Mouse (Mus musculus) liver, embryonic 13.5 days (tissue): Measurements from ENCODE around the gene Grin1. TPM values are rescaled to one million over a fixed set of nuclear protein-coding genes. Genes with fewer than 3 reads are reported as not detected.

Experiments used
- ATAC-seq: fragments of 200-750 bp; cut with Nextera tagmentation; 2 replicates; pipeline ENCODE4 v1.8.0; 2017; ENCODE audit warnings: low read depth, mild to moderate bottlenecking, moderate number of reproducible peaks, moderate library complexity
- DNase-seq: peaks from one replicate; pipeline ENCODE4 v3.0.0; 2022
- H3K27ac ChIP-seq: fragments of 300-500 bp; sonication (generic); 2 replicates; pipeline ENCODE4 v1.5.1; 2015; ENCODE audit warnings: moderate library complexity, mild to moderate bottlenecking, inconsistent platforms
- H3K27me3 ChIP-seq: fragments of 300-500 bp; sonication (generic); 2 replicates; pipeline ENCODE4 v1.6.1; 2015; ENCODE audit warnings: mild to moderate bottlenecking, inconsistent platforms
- H3K36me3 ChIP-seq: fragments of 300-500 bp; sonication (generic); 2 replicates; pipeline ENCODE4 v1.6.1; 2015; ENCODE audit warnings: mild to moderate bottlenecking, inconsistent platforms
- H3K4me1 ChIP-seq: fragments of 300-500 bp; sonication (generic); replicated peaks from 2 replicates; pipeline ENCODE4 v1.6.1; 2015; ENCODE audit warnings: inconsistent platforms
- H3K4me2 ChIP-seq: fragments of 300-500 bp; sonication (generic); 2 replicates; pipeline ENCODE4 v1.6.1; 2015; ENCODE audit warnings: inconsistent platforms, mild to moderate bottlenecking, moderate library complexity
- H3K4me3 ChIP-seq: fragments of 300-500 bp; sonication (generic); replicated peaks from 2 replicates; pipeline ENCODE4 v1.5.1; 2015; ENCODE audit warnings: mild to moderate bottlenecking, inconsistent platforms
- H3K9ac ChIP-seq: fragments of 300-500 bp; sonication (generic); 2 replicates; pipeline ENCODE4 v1.6.1; 2015; ENCODE audit warnings: mild to moderate bottlenecking, inconsistent platforms
- H3K9me3 ChIP-seq: fragments of 300-500 bp; sonication (generic); replicated peaks from 2 replicates; pipeline ENCODE4 v1.6.1; 2016; ENCODE audit warnings: inconsistent platforms
- WGBS: fragments of 180-500 bp; shearing (Covaris S2); methylation state at CpG from one replicate; pipeline ENCODE4 v1.1.7; 2015; ENCODE audit not compliant: insufficient replicate concordance; 5-methylcytosine and 5-hydroxymethylcytosine counted together
- polyA plus RNA-seq: library from polyadenylated mRNA; unstranded; fragments of >200 nt; fragmentation: Nextera tagmentation; extraction: Ambion mirVana; gene quantifications from 2 replicates; pipeline ENCODE4 v1.2.1, GENCODE M21; 2015

Grin1 gene
- polyA plus RNA-seq, 1 experiment from 2014 or later, result 0.12 TPM

DNA sequence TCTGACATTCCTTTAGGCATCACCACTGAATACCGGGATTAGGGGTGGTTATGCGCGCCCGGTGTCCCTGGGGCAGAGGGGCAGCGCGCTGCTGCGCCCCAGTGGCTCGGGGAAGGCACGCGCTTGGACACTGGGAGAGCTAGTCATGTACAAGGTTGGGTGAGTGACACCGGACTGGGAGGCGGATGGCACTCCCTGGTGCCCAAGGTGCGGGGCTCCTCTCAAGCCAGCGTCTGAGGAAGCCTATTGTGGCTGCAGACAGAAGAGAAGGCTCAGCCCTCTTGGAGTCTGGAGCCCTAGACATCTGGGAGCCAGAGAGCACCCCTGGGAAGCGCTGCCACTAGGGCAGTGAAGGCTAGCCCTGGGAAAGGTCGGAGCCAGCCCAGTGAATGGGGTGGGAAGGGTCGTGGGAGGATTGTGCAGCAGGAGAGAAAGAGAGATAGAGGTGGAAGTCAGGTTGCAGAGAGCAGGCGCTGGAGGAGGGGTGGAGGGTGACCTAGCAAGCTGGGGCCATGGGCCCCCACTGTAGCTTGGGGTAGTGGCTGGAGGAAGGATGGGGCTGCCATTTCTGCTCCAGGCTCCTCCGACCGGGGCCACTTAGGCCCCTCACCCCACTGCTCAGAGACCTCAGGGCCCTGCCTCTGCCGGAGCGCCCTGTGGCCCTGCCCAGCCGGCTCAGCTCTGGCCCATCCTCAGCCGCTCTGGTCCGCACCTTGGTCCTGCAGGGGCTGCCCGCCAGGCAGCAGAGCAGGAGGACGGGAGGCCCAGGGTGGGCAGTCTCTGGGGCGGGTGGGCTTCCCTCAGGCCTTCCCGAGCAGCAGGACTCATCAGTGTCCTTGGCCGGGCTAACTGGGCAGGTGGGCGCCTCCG lies 27.6 kb downstream of the Grin1 start:
- ATAC-seq (no peak), DNase-seq (no peak)
- Histone ChIP-seq H3K4me1 (peaks cover 28% of the 10 kb centered on the region), H3K4me3 (0 out of 2 replicates have a peak overlapping the region, but pooled peaks have one; percentile 43), H3K27me3 (peaks cover 90% of the 10 kb centered on the region), H3K36me3 (no peaks in the 10 kb centered on the region), H3K27ac (no peak overlapping the region), H3K9me3 (no peaks in the 10 kb centered on the region), H3K9ac (no peak overlapping the region), H3K4me2 (no peak overlapping the region; the same call in 1 of the 2 replicates)
- 8% methylated on average over 32 of the region's 32 CpGs for WGBS

DNA sequence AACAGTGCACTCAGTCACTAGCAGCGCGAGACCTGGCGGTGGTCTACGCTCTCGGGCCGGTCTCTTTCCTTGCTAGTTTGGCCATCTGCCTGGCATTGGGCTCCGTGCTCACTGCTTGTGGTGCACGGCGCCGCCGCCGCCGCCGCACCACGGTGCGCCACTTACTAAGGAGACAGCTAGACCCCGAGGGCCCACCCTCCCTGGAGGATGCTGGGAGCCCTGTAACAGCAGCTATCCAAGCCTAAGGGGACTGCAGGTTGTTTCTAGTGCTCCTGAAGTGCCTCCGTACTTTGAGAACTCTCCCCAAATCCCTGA lies 28.2 kb downstream of the Grin1 start:
- Histone ChIP-seq H3K4me2 (no peak overlapping the region), H3K27me3 (peaks cover 83% of the 10 kb centered on the region), H3K36me3 (peaks cover 6% of the 10 kb centered on the region), H3K9me3 (no peaks in the 10 kb centered on the region), H3K27ac (no peak overlapping the region), H3K4me3 (no peak overlapping the region), H3K9ac (no peak overlapping the region), H3K4me1 (peaks cover 35% of the 10 kb centered on the region)
- no peak for ATAC-seq
- WGBS, result 3% methylated on average over 18 of the region's 18 CpGs
- DNase-seq, result no peak

DNA sequence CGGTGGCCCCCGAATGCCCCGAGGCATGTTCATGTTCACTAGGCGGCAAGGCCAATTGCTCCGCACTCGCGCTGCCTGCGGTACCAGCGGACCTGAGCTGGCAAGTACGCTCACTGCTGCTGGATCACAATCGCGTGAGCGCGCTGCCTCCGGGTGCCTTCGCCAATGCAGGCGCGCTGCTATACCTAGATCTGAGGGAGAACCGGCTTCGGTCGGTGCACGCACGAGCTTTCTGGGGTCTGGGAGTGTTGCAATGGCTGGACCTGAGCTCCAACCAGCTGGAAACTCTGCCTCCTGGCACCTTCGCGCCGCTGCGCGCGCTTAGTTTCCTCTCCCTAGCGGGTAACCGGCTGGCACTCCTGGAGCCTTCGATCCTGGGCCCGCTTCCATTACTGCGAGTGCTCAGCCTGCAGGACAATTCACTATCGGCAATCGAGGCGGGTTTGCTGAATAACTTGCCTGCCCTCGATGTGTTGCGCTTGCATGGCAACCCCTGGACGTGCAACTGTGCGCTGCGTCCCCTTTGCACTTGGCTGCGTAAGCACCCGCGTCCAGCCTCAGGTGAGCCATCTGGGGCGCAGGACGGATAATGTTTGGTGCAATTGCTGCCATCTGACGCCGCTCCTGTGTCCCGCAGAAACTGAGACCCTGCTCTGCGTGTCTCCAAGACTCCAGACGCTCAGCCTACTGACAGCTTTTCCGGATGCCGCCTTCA lies 28.7 kb downstream of the Grin1 start:
- ATAC-seq (no peak), DNase-seq (no peak)
- H3K27me3 ChIP-seq, result peaks cover 78% of the 10 kb centered on the region
- peaks cover 38% of the 10 kb centered on the region for H3K4me1 ChIP-seq
- no peak overlapping the region for H3K4me3 ChIP-seq
- no peak overlapping the region for H3K9ac ChIP-seq
- 3% methylated on average over 54 of the region's 54 CpGs for WGBS
- no peak overlapping the region for H3K4me2 ChIP-seq
- no peak overlapping the region for H3K27ac ChIP-seq
- H3K36me3 ChIP-seq, result peaks cover 11% of the 10 kb centered on the region
- H3K9me3 ChIP-seq, result no peaks in the 10 kb centered on the region

DNA sequence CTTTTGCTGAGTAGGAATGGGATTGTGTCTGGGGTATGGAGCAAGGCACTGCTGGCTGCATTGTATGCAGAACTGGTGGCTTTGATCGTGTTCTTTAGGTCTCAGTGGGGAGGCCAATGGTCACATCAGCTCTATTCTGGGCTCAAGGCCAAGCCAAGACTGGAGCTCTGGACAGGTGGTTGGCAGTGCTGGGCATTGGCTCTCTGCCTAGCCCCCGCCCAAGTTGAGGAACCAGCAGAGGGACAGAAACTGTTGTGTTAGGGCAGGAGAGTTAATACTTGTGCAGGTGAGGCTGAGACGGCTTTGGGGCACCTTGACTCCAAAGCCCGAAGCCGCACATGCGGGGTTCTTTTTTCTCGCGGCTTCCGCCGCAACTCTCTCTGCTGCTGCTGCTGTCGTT lies 29.3 kb downstream of the Grin1 start, which contains the start of gene Lrrc26:
Lrrc26 (plus strand) TSS at position 265 of the 400 bp plus-strand sequence.
- H3K36me3 ChIP-seq, result peaks cover 17% of the 10 kb centered on the region
- ATAC-seq (no peak), DNase-seq (no peak)
- H3K9ac ChIP-seq, result no peak within 1 kb of the TSS
- H3K27me3 ChIP-seq, result peaks cover 72% of the 10 kb centered on the region
- H3K27ac ChIP-seq, result no peak within 1 kb of the TSS
- H3K4me2 ChIP-seq, result no peak within 1 kb of the TSS
- H3K4me3 ChIP-seq, result no peak within 1 kb of the TSS
- peaks cover 38% of the 10 kb centered on the region for H3K4me1 ChIP-seq
- 9% methylated on average over 11 of the region's 11 CpGs for WGBS
- H3K9me3 ChIP-seq, result no peaks in the 10 kb centered on the region

DNA sequence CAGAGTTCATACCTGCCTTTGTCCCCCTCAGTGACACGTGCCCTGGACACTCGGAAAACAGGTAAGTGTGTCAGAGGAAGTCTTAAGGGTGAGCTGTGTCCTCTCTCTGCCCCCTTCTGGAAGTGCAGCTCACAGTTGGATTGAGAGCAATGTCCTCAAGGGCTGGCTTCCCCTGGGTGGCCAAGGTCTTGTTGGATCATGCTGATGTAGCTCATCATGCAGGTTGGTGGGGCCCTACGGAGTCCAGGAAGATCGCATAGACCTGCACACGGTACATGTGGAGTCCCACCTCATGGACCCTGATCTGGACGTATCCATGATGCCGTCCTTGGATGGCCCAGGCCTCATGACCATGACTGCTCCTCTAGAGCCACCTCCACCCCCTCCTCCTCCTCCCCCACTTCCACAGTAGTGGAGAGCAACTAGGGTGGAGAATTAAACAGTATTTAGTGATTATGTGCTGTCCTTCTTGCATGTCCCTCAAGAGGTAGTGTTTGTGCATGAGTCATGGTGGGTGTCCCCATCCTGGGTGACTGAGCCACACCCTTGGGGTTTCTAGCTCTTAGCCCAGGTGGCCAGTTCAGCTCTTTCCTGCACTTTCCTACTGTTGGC lies 30.1 kb downstream of the Grin1 start:
- H3K4me3 ChIP-seq, result no peak overlapping the region
- no peak overlapping the region for H3K9ac ChIP-seq
- DNase-seq (no peak), ATAC-seq (no peak)
- 63% methylated on average over 7 of the region's 7 CpGs for WGBS
- H3K27ac ChIP-seq, result no peak overlapping the region
- peaks cover 65% of the 10 kb centered on the region for H3K27me3 ChIP-seq
- no peaks in the 10 kb centered on the region for H3K9me3 ChIP-seq
- H3K36me3 ChIP-seq, result peaks cover 25% of the 10 kb centered on the region
- H3K4me1 ChIP-seq, result peaks cover 38% of the 10 kb centered on the region
- H3K4me2 ChIP-seq, result no peak overlapping the region

DNA sequence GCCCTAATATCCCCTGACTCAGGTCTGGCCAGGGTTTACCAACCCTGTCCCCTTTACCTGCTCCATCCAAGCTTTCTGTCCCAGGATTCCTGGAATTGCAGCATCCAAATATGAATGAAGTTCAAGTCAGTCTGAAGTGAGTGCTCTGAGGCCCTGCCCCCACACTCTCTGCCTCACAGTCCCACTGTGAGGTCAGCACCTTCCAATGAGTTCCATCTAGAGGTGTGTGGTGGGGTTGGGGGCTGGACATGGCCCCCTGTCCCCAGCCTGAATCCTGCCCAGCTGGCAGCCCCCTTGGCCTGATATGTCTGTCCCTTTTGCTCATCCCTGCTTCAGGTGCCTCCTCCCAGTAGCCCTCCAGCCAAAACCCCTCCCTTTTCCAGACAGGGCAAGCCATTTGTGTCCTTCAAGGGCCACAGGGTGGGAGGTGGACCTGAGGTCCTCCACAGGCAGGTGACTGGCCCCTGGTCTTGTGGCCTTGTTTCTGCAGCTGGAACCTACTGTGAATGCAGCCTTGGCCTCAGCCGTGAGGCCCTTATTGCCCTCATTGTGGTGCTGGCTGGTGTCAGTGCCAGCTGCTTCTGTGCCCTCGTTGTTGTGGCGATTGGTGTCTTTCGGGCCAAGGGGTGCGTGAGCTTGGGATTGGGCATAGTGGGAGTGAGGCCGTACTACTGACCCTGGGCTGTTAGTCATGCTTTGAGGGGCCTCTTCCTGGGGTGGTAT lies 30.9 kb downstream of the Grin1 start, which contains the start of gene Tmem210:
Tmem210 (plus strand) TSS at position 219 of the 723 bp plus-strand sequence.
- no peak for ATAC-seq
- Histone ChIP-seq H3K4me2 (0 out of 2 replicates have a peak within 1 kb of the TSS, but pooled peaks have one; percentile 11), H3K27ac (no peak within 1 kb of the TSS), H3K27me3 (peaks cover 57% of the 10 kb centered on the region), H3K36me3 (peaks cover 31% of the 10 kb centered on the region), H3K4me1 (peaks cover 38% of the 10 kb centered on the region), H3K4me3 (no peak within 1 kb of the TSS), H3K9ac (no peak within 1 kb of the TSS), H3K9me3 (no peaks in the 10 kb centered on the region)
- 75% methylated on average over 6 of the region's 6 CpGs for WGBS
- DNase-seq, result no peak

DNA sequence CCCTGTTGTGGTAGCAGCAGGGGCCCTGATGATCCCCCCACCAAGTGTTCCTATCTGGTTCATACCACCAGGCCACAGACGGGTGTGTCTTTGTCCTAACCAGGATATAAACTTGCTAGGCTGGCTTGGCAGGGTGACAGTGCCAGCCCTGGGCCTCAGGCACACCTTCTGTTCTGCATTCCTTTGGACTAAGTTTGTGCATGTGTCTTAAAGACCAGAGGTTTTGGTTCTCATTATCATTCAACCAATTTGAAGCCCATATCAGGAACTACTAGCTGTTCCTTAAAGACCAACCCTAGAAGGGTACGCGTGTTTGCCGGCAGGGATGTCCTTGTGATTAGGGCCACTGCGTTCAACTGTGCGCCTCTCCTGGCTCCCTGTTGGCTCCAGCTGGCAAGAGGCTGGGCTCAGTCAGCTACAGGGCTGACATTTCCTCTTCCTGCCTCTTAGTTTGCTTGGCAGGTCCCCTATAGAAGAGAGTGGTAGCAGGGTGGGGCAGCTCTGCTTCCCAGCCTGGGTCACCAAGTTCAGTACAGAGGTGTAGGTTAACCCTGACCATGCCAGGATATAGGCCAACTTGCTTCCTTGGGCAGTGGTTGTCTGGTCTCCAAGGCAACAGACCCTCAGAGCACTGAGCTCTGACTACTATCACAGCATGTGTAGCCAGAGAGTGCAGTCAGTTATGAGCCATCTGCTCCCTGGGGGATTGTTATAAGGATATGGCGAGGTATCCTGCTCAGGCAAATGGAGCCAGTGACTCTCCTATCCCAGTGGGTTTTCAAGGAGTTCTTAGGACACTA lies 31.9 kb downstream of the Grin1 start:
- WGBS, result 20% methylated on average over 7 of the region's 7 CpGs
- peaks cover 42% of the 10 kb centered on the region for H3K36me3 ChIP-seq
- ATAC-seq (peak; percentile 73), DNase-seq (no peak)
- peak overlapping the region; percentile 19; the same call in 1 of the 2 replicates for H3K9ac ChIP-seq
- H3K4me3 ChIP-seq, result no peak overlapping the region
- peaks cover 47% of the 10 kb centered on the region for H3K27me3 ChIP-seq
- H3K4me1 ChIP-seq, result peaks cover 32% of the 10 kb centered on the region
- H3K4me2 ChIP-seq, result 0 out of 2 replicates have a peak overlapping the region, but pooled peaks have one; percentile 11
- peak overlapping the region; percentile 19; the same call in 1 of the 2 replicates for H3K27ac ChIP-seq
- no peaks in the 10 kb centered on the region for H3K9me3 ChIP-seq

DNA sequence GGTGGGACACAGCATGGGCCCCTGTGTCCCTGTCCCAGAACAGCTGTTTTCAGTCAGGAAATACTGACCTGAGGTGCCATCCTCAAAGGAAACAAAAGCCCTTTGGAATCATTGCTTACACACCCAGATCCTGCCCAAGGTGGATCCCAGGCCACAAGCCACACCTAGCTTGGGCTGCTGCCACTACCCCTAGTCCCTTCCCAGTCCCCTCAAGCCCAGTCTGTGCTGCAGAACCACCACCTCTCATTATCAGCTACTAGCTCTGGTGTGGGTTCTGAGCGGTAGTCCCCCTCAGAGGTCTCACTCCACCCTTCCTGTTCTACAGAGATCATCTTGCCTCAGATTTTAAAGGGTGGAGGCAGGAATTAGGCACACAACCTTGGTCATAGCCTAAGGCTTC lies 32.7 kb downstream of the Grin1 start:
- peaks cover 40% of the 10 kb centered on the region for H3K27me3 ChIP-seq

DNA sequence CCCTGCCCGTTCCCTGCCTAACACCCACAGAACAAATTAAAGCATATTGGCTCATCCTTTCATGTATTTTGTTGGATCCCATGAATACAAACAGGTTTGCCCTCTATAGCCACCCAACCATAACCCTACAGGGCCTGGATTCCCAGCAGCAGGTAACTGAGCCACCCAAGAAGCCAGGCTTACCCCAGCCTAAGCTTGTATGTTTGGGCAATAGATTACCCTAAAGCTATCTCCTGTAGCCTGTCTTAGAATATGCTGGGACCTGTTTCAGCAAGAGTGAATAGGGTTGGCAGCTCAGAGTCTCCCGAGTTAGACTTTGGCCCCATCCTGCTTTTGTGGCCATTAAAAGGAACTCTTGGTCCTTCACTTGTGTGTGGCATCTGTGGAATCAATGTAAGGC lies 33.4 kb downstream of the Grin1 start:
- Histone ChIP-seq H3K27ac (no peak overlapping the region), H3K4me3 (no peak overlapping the region), H3K9ac (no peak overlapping the region), H3K36me3 (peaks cover 54% of the 10 kb centered on the region), H3K4me1 (peaks cover 26% of the 10 kb centered on the region), H3K27me3 (peaks cover 32% of the 10 kb centered on the region), H3K4me2 (no peak overlapping the region), H3K9me3 (no peaks in the 10 kb centered on the region)
- DNase-seq (no peak), ATAC-seq (no peak)
- 73% methylated on average over 2 of the region's 2 CpGs for WGBS

More for the DNA sequence above, 32.7 kb downstream of the Grin1 start:
- Histone ChIP-seq H3K27ac (peak overlapping the region; percentile 19; the same call in 1 of the 2 replicates), H3K4me2 (0 out of 2 replicates have a peak overlapping the region, but pooled peaks have one; percentile 11), H3K36me3 (peaks cover 46% of the 10 kb centered on the region), H3K4me3 (no peak overlapping the region), H3K9ac (peak overlapping the region; percentile 19; the same call in 1 of the 2 replicates), H3K4me1 (peaks cover 28% of the 10 kb centered on the region), H3K9me3 (no peaks in the 10 kb centered on the region)
- WGBS, result 6% methylated on average over 1 of the region's 1 CpGs
- peak; percentile 65 for ATAC-seq
- DNase-seq, result no peak
